Mouse (Mus musculus): ENCODE data around the gene Olfr828.

Olfr828 gene

DNA sequence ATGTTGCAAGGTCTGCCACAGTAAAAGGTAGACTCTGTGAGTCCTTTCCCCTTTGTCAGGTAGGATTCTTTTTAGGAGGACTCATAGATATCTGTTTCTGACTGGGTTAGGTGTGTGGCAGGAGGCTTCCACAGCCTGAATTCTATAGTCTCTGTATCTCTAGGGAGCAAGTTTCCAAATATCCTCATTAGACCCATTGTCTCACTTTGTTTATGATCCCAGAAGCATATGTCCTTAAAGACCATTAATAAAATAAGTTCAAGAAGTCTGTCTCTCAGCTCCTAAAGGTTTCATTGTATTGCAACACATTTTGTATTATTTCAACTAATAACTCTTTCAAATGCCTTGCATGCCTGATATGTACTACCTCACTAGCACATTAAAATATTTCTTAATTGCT is at the start of gene Olfr828:
Gene Olfr828 (minus strand): TSS at position 101 of the 400 bp plus-strand sequence.
- DNase-seq: no peak

DNA sequence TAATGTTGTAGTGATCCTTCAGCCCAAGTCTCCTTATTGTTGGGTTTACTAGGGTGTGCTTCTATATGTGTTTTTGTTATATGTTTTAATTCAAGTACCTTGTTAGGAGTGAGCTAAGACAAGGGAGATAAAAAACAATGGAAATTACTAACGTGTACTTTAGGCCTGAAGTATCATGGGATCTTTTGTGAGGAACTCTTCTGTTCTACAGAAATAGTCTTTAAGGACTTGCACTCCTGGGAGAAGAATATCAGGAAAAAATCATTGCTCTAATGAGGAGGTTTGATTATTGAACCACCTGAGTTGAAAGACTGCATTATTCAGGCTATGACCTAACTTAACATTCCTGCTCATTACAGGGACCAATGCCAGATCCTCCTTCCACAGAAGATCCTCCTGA is 35.3 kb upstream of the Olfr828 start, which contains the start of gene Olfr829:
Gene Olfr829 (plus strand): TSS at position 301 of the 400 bp plus-strand sequence.
- no peak for DNase-seq

DNA sequence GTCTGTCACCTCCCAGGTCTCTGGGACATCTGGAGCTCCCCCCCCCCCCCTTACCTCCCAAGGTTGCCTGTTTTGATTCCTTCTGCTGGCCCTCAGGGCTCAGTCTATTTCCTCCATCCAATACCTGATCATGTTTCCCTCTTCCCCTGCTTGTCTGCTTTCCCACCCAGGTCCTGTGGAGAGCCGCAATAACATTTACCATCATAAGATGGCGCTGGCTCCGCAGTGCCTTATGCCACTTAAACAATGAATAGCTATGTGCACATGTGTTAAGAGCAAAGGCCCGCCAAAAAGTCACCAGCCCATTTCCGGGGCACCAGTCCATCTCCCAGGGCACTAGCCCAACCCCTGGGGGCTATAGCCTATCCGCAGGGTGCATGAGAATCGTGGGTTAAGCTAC is 34.0 kb downstream of the Olfr828 start:
- DNase-seq: no peak

DNA sequence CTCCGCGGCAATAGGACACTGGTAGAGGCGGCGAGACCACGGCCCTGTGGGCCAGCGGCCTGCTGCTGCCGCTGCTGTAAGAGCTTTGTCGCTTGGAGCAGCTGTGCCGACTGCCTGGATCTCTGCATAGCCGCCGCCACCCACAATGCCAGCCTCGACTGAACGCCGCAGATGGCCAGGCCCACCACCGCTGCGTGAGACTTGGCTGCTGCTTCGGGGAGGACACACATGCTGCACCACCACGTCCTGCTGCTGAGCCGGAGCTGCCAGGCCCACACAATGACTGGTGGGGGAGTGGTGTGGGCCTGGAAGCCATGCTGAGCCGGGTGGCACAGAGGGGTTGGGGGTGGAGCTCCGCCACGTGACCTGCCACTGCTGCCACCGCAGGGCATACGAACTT is 39.9 kb downstream of the Olfr828 start:
- DNase-seq: peak; percentile 17

DNA sequence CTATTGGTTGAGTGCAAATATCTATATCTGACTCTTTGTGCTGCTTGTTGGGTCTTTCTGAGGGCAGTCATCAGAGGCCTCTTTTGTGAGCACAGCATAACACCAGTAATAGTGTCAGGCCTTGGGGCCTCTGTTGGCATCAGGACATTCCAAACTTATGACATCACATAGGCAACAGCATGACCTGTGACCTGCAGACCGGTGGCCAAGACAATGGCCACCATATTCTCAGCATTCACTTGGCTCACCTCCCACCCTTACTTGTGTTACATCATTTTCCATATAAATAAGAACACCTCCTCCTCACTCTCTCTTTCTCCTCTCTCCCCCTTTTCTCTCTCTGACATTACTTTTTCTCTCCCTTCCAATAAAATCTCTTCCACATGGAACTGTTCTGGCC is 40.3 kb downstream of the Olfr828 start:
- DNase-seq: no peak

All from right cerebral cortex, adult 18-20 months (tissue).